Mouse (Mus musculus): ENCODE measurements around the gene Ccdc85c.

- TF ChIP-seq POLR2A (IDR thresholded peaks at IDR 0.05; ENCODE audit: borderline replicate concordance, extremely low read depth, low read depth, low read length) (no peak), CTCF (IDR thresholded peaks at IDR 0.05; ENCODE audit: insufficient read depth, low read length) (no peak)
Measured at GRCm38 (mm10) chr12:108221206-108221605, 54.0 kb downstream of the Ccdc85c start.
